Mouse (Mus musculus) MEL (cell line): Measurements from ENCODE around the gene Klhl40. TPM values are rescaled to one million over a fixed set of nuclear protein-coding genes. Genes with fewer than 3 reads are reported as not detected.

Experiments used
- DNase-seq: peaks from one replicate; pipeline ENCODE4 v3.0.0; 2011; ENCODE audit warnings: low read depth, low spot score
- H3K27ac ChIP-seq: 2 replicates; pipeline ENCODE4 v1.5.1; 2012; ENCODE audit warnings: low read depth, mild to moderate bottlenecking, control low read depth, low read length, moderate library complexity; ENCODE audit not compliant: control insufficient read depth
- H3K27me3 ChIP-seq, 2 experiments: fragments of 150-350 bp in 1 of 2; sonication (generic) in 1 of 2; 2 replicates each; pipeline ENCODE4 v1.6.1; 2012; ENCODE audit warnings: low read length in 2 of 2, mild to moderate bottlenecking in 2 of 2, improper control_type of control experiment in 1 of 2, moderate library complexity in 1 of 2; ENCODE audit not compliant: insufficient read depth in 2 of 2, control insufficient read depth in 1 of 2
- H3K36me3 ChIP-seq, 2 experiments: 2 replicates each; pipeline ENCODE4 v1.6.1; 2012 to 2014; ENCODE audit warnings: low read length in 2 of 2, improper control_type of control experiment in 1 of 2, inconsistent platforms in 1 of 2, mild to moderate bottlenecking in 1 of 2; ENCODE audit not compliant: insufficient read depth in 2 of 2, control insufficient read depth in 1 of 2
- H3K4me1 ChIP-seq, 2 experiments: fragments of 150-350 bp in 1 of 2; sonication (generic) in 1 of 2; 2 replicates each; pipeline ENCODE4 v1.6.1; 2012; ENCODE audit warnings: low read length in 2 of 2, improper control_type of control experiment in 1 of 2, mild to moderate bottlenecking in 1 of 2; ENCODE audit not compliant: insufficient read depth in 2 of 2, control insufficient read depth in 1 of 2
- H3K4me3 ChIP-seq, 2 experiments: fragments of 150-350 bp in 1 of 2; sonication (generic) in 1 of 2; 2 replicates each; pipeline ENCODE4 v1.5.1; 2012; ENCODE audit warnings: low read depth in 2 of 2, low read length in 2 of 2, mild to moderate bottlenecking in 2 of 2, moderate library complexity in 2 of 2, control low read depth in 1 of 2, improper control_type of control experiment in 1 of 2; ENCODE audit not compliant: control insufficient read depth in 1 of 2, insufficient read depth in 1 of 2
- H3K79me2 ChIP-seq: 2 replicates; pipeline ENCODE4 v1.6.1; 2012; ENCODE audit warnings: mild to moderate bottlenecking, low read length, moderate library complexity; ENCODE audit not compliant: control insufficient read depth, poor library complexity, insufficient read depth
- H3K9ac ChIP-seq: 2 replicates; pipeline ENCODE4 v1.6.1; 2012; ENCODE audit warnings: low read depth, mild to moderate bottlenecking, control low read depth, low read length, moderate library complexity; ENCODE audit not compliant: control insufficient read depth, poor library complexity, severe bottlenecking
- H3K9me3 ChIP-seq: fragments of 150-350 bp; sonication (generic); replicated peaks from 2 replicates; pipeline ENCODE4 v1.6.1; 2012; ENCODE audit warnings: mild to moderate bottlenecking, low read length, improper control_type of control experiment, moderate library complexity; ENCODE audit not compliant: insufficient read depth
- BHLHE40 ChIP-seq: IDR thresholded peaks from 2 replicates; pipeline ENCODE4 v1.6.1; 2012; ENCODE audit warnings: low read depth, mild to moderate bottlenecking, inconsistent platforms, low read length, improper control_type of control experiment, borderline replicate concordance
- CHD1 ChIP-seq: IDR thresholded peaks from 2 replicates; pipeline ENCODE4 v1.6.1; 2012; ENCODE audit warnings: low read depth, mild to moderate bottlenecking, inconsistent platforms, low read length, improper control_type of control experiment
- CHD2 ChIP-seq: IDR thresholded peaks from 2 replicates; pipeline ENCODE4 v1.6.1; 2011; ENCODE audit warnings: low read length, improper control_type of control experiment
- CTCF ChIP-seq, 3 experiments: IDR thresholded peaks in 2 of 3; conservative IDR thresholded peaks in 1 of 3; 2 replicates each; pipeline ENCODE4 v1.5.1; 2011 to 2012; ENCODE audit warnings: low read length in 3 of 3, low read depth in 2 of 3, mild to moderate bottlenecking in 2 of 3, improper control_type of control experiment in 1 of 3, inconsistent platforms in 1 of 3, mixed read lengths in 1 of 3, moderate library complexity in 1 of 3; ENCODE audit not compliant: control insufficient read depth in 1 of 3, insufficient read depth in 1 of 3, poor library complexity in 1 of 3, severe bottlenecking in 1 of 3
- E2F4 ChIP-seq: IDR thresholded peaks from 2 replicates; pipeline ENCODE4 v1.6.1; 2011; ENCODE audit warnings: low read depth, low read length, improper control_type of control experiment, borderline replicate concordance
- ETS1 ChIP-seq: IDR thresholded peaks from 2 replicates; pipeline ENCODE4 v1.6.1; 2012; ENCODE audit warnings: low read depth, mild to moderate bottlenecking, inconsistent platforms, low read length, improper control_type of control experiment, moderate library complexity
- GABPA ChIP-seq: IDR thresholded peaks from 2 replicates; pipeline ENCODE4 v1.6.1; 2012; ENCODE audit warnings: low read depth, mild to moderate bottlenecking, inconsistent platforms, low read length, improper control_type of control experiment, moderate library complexity
- GATA1 ChIP-seq: IDR thresholded peaks from 2 replicates; pipeline ENCODE4 v1.6.1; 2011; ENCODE audit warnings: low read depth, low read length, improper control_type of control experiment
- JUND ChIP-seq: IDR thresholded peaks from 2 replicates; pipeline ENCODE4 v1.6.1; 2011; ENCODE audit warnings: low read depth, mild to moderate bottlenecking, improper control_type of control experiment, low read length
- KAT2A ChIP-seq: conservative IDR thresholded peaks from 2 replicates; pipeline ENCODE4 v1.6.1; 2012; ENCODE audit warnings: low read depth, low read length, improper control_type of control experiment, inconsistent platforms
- MAFK ChIP-seq: IDR thresholded peaks from 2 replicates; pipeline ENCODE4 v1.6.1; 2011; ENCODE audit warnings: low read depth, mild to moderate bottlenecking, low read length, improper control_type of control experiment, borderline replicate concordance
- MAX ChIP-seq: IDR thresholded peaks from 2 replicates; pipeline ENCODE4 v1.6.1; 2011; ENCODE audit warnings: low read length, improper control_type of control experiment
- MAZ ChIP-seq: IDR thresholded peaks from 2 replicates; pipeline ENCODE4 v1.6.1; 2012; ENCODE audit warnings: low read depth, mild to moderate bottlenecking, inconsistent platforms, low read length, improper control_type of control experiment
- MEF2A ChIP-seq: IDR thresholded peaks from 2 replicates; pipeline ENCODE4 v1.6.1; 2014; ENCODE audit warnings: low read depth, mild to moderate bottlenecking, inconsistent platforms, low read length, improper control_type of control experiment; ENCODE audit not compliant: poor library complexity, insufficient replicate concordance, severe bottlenecking; ENCODE audit errors: extremely low read depth
- MYB ChIP-seq: IDR thresholded peaks from 2 replicates; pipeline ENCODE4 v1.6.1; 2011; ENCODE audit warnings: mild to moderate bottlenecking, low read depth, low read length, improper control_type of control experiment
- MYC ChIP-seq: IDR thresholded peaks from 2 replicates; pipeline ENCODE4 v1.6.1; 2011; ENCODE audit warnings: low read depth, mild to moderate bottlenecking, low read length, improper control_type of control experiment, moderate library complexity
- NELFE ChIP-seq: IDR thresholded peaks from 2 replicates; pipeline ENCODE4 v1.6.1; 2011; ENCODE audit warnings: low read depth, low read length, improper control_type of control experiment
- NRF1 ChIP-seq: IDR thresholded peaks from 2 replicates; pipeline ENCODE4 v1.6.1; 2014; ENCODE audit warnings: low read depth, mild to moderate bottlenecking, inconsistent platforms, low read length, improper control_type of control experiment, moderate library complexity; ENCODE audit not compliant: poor library complexity, insufficient read depth, severe bottlenecking
- POLR2AphosphoS2 ChIP-seq: IDR thresholded peaks from 2 replicates; pipeline ENCODE4 v1.6.1; 2011; ENCODE audit warnings: low read length, improper control_type of control experiment
- SIN3A ChIP-seq: IDR thresholded peaks from 2 replicates; pipeline ENCODE4 v1.6.1; 2012; ENCODE audit warnings: low read length, improper control_type of control experiment, inconsistent platforms
- SMC3 ChIP-seq: IDR thresholded peaks from 2 replicates; pipeline ENCODE4 v1.6.1; 2011; ENCODE audit warnings: low read depth, low read length, improper control_type of control experiment
- TAL1 ChIP-seq: IDR thresholded peaks from 2 replicates; pipeline ENCODE4 v1.6.1; 2012; ENCODE audit warnings: mild to moderate bottlenecking, inconsistent platforms, low read length, moderate library complexity, mixed read lengths
- TBP ChIP-seq: IDR thresholded peaks from 2 replicates; pipeline ENCODE4 v1.8.0; 2011; ENCODE audit warnings: low read depth, low read length, improper control_type of control experiment
- TCF12 ChIP-seq: IDR thresholded peaks from 2 replicates; pipeline ENCODE4 v1.6.1; 2014; ENCODE audit warnings: low read depth, mild to moderate bottlenecking, inconsistent platforms, low read length, improper control_type of control experiment, moderate library complexity
- USF1 ChIP-seq: IDR thresholded peaks from 2 replicates; pipeline ENCODE4 v1.6.1; 2014; ENCODE audit warnings: low read depth, mild to moderate bottlenecking, inconsistent platforms, low read length, improper control_type of control experiment, moderate library complexity
- USF2 ChIP-seq, 2 experiments: IDR thresholded peaks; 2 replicates each; pipeline ENCODE4 v1.6.1; 2011 to 2012; ENCODE audit warnings: improper control_type of control experiment in 2 of 2, low read length in 2 of 2, borderline replicate concordance in 1 of 2, inconsistent platforms in 1 of 2, low read depth in 1 of 2, mild to moderate bottlenecking in 1 of 2; ENCODE audit not compliant: insufficient read depth in 1 of 2
- ZC3H11A ChIP-seq: IDR thresholded peaks from 2 replicates; pipeline ENCODE4 v1.6.1; 2012; ENCODE audit warnings: low read depth, mild to moderate bottlenecking, inconsistent platforms, low read length, improper control_type of control experiment
- ZKSCAN1 ChIP-seq: IDR thresholded peaks from 2 replicates; pipeline ENCODE4 v1.6.1; 2012; ENCODE audit warnings: low read depth, mild to moderate bottlenecking, inconsistent platforms, low read length, improper control_type of control experiment, moderate library complexity
- ZMIZ1 ChIP-seq: IDR thresholded peaks from 2 replicates; pipeline ENCODE4 v1.6.1; 2012; ENCODE audit warnings: low read depth, mild to moderate bottlenecking, inconsistent platforms, low read length, improper control_type of control experiment, moderate library complexity
- ZNF384 ChIP-seq: IDR thresholded peaks from 2 replicates; pipeline ENCODE4 v1.6.1; 2012; ENCODE audit warnings: low read depth, mild to moderate bottlenecking, inconsistent platforms, low read length, improper control_type of control experiment
- polyA plus RNA-seq, 2 experiments: library from polyadenylated mRNA; stranded (reverse) in 1 of 2; unstranded in 1 of 2; fragments of >175 nt in 1 of 2; fragments of >200 nt in 1 of 2; gene quantifications; 2 replicates each; pipeline versions ENCODE4 v1.2.1 to v1.2.4; 2012; ENCODE audit warnings: low replicate concordance in 2 of 2, low read depth in 1 of 2; ENCODE audit not compliant: insufficient read length in 2 of 2, insufficient read depth in 1 of 2, missing spikeins in 1 of 2
- total RNA-seq: library from RNA; depleted of rRNA; stranded (reverse); fragments of 300-350 nt; gene quantifications from 2 replicates; pipeline ENCODE4 v1.2.3, GENCODE M21; 2012

Gene Klhl40
- total and polyA plus RNA-seq, 3 experiments: not detected

DNA sequence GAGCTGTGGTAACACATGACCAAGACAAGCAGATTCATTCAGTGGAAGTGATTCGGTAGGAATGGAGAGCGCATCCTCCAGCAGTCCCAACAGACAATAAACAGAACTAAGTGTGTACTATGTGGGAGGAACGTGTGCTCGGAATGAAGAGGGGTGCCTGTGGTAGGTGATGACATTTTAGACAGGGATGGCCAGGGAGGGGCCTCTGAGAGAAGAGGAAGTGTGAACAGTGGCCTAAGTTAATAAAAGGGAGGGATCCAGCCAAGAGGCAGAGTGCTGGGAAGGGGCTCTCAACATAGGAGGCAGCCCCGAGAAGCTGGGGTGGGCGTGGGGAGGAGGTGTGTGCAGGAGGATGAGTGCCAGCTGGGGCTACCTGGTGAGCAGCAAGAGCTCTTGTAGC, 50.9 kb downstream of the Klhl40 start:
- H3K27me3 ChIP-seq: no peaks in the 10 kb centered on the region

DNA sequence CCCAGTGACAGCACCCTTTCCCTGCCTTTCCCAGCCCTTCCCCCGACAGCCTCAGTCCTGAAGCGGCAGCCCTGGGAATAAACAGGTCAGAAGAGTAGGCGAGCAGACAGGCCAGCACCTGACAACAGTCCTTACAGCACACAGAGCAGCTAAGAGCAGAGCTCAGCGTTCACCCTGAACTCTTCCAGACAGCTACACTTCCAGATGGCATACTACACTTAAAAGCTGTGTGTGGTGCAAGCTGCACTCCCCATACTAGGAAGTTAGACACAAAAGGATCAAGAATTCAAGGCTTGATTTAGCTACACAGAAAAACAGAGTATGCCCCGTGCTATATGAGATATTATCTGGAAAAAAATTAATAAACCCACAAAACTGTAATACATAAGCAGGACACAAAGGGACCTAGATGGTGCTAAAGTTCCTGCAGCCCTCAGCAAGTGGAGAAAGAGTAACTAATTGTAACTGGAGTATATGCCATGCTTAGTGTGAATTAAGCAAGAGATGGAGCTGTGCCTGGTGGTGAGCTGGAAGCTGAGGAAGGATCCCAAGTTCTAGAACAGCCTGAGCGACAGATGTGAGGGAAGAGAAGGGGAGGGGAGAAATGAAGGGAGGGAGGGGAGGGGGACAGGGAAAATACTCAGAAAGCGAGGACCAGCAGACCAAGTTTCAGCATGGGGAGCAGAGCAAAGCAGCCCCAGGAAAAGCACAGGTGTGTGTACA, 52.0 kb downstream of the Klhl40 start:
- H3K9me3 ChIP-seq: no peaks in the 10 kb centered on the region
- no peak overlapping the region for H3K4me3 ChIP-seq
- DNase-seq: no peak
- H3K27ac ChIP-seq: no peak overlapping the region
- H3K4me1 ChIP-seq: no peaks in the 10 kb centered on the region
- H3K79me2 ChIP-seq: no peaks in the 10 kb centered on the region
- no peak overlapping the region for H3K9ac ChIP-seq
- TF ChIP-seq NELFE: no peak
- no peak for TF ChIP-seq TBP
- TF ChIP-seq SIN3A: no peak
- TF ChIP-seq NRF1: no peak
- no peak for TF ChIP-seq USF1
- TF ChIP-seq MAFK: no peak
- no peak for TF ChIP-seq ZNF384
- no peak for TF ChIP-seq CHD1
- TF ChIP-seq TCF12: no peak
- TF ChIP-seq ZC3H11A: no peak
- no peak for TF ChIP-seq GATA1
- TF ChIP-seq GABPA: no peak
- no peak for TF ChIP-seq CHD2
- no peak for TF ChIP-seq MYB
- TF ChIP-seq CTCF (IDR thresholded peaks at IDR 0.05 in 2 of 3, conservative IDR thresholded peaks at IDR 0.05 in 1 of 3; ENCODE audit: control insufficient read depth in 1 of 3, insufficient read depth in 1 of 3, low read depth in 2 of 3, low read length in 3 of 3, poor library complexity in 1 of 3, severe bottlenecking in 1 of 3): no peak
- no peak for TF ChIP-seq BHLHE40
- no peak for TF ChIP-seq MAZ
- no peak for TF ChIP-seq MAX
- TF ChIP-seq ZMIZ1: no peak
- TF ChIP-seq JUND: no peak
- H3K36me3 ChIP-seq: no peaks in the 10 kb centered on the region
- H3K27me3 ChIP-seq: no peaks in the 10 kb centered on the region

More for the DNA sequence above, 50.9 kb downstream of the Klhl40 start:
- Histone ChIP-seq H3K79me2 (no peaks in the 10 kb centered on the region), H3K9ac (no peak overlapping the region), H3K4me3 (no peak overlapping the region), H3K27ac (no peak overlapping the region), H3K4me1 (no peaks in the 10 kb centered on the region), H3K9me3 (no peaks in the 10 kb centered on the region), H3K36me3 (no peaks in the 10 kb centered on the region)
- DNase-seq: no peak
- TF ChIP-seq ZKSCAN1: no peak
- no peak for TF ChIP-seq CTCF (IDR thresholded peaks at IDR 0.05 in 2 of 3, conservative IDR thresholded peaks at IDR 0.05 in 1 of 3; ENCODE audit: control insufficient read depth in 1 of 3, insufficient read depth in 1 of 3, low read depth in 2 of 3, low read length in 3 of 3, poor library complexity in 1 of 3, severe bottlenecking in 1 of 3)
- TF ChIP-seq SIN3A: no peak
- TF ChIP-seq E2F4: no peak
- TF ChIP-seq MYC: no peak
- TF ChIP-seq TCF12: no peak
- TF ChIP-seq MYB: no peak
- no peak for TF ChIP-seq CHD2
- no peak for TF ChIP-seq POLR2AphosphoS2
- no peak for TF ChIP-seq GABPA
- no peak for TF ChIP-seq ZMIZ1
- TF ChIP-seq USF1: no peak
- TF ChIP-seq MEF2A: no peak
- TF ChIP-seq CHD1: no peak
- TF ChIP-seq SMC3: no peak
- TF ChIP-seq KAT2A: no peak
- no peak for TF ChIP-seq USF2 (IDR thresholded peaks at IDR 0.05; ENCODE audit: borderline replicate concordance in 1 of 2, insufficient read depth in 1 of 2, low read depth in 1 of 2, low read length in 2 of 2)
- TF ChIP-seq TAL1: no peak
- no peak for TF ChIP-seq ETS1
- no peak for TF ChIP-seq NRF1
